Mouse (Mus musculus): Measurements from ENCODE around the gene Uqcr11. TPM values are rescaled to one million over a fixed set of nuclear protein-coding genes. Genes with fewer than 3 reads are reported as not detected.

Uqcr11 gene
- polyA plus RNA-seq (2012; rRNA removed) = 745 and 942 TPM in 2 replicates

GRCm38 (mm10) chr10:80406684-80407501, at the start of gene Uqcr11:
Gene Uqcr11, minus strand, starts transcription at chr10:80406830.

DNA sequence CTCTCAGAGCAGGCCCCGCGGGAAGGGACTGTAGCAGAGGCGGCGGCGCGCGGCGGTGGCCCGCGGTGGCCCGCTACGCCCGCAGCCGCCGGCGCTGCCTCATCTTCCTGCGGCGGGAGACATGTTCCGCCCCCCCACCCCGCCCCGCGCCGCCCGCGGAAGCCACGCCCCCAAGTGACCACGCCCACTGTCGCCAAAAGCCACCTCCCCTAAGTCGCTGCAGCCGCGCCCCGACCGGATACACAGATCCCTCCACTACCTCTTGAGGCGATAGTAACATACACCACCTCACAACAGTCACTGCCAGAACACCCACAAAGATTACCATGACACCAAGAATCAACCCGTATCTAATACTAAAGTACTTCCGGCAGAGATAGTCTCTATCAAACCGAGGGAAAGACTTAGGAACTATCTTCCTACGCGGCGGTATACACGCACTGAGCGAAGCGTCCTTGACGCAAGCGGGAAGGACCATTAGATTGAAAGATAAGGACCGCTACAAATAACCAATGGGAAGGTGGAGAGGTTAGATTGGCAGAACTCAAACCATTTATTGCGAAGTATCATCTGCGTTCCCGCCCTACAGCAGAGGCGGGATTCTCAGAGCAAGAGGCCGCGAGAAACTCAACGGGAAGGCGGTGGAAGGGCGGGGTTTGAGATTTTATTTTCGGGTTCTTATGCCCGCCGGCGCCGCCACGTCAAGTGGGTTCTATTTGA, 27.0 kb upstream of the Uqcr11 start, which contains the start of gene Tcf3:
Gene Tcf3, minus strand, starts transcription at position 135 of the 720 bp plus-strand sequence.

DNA sequence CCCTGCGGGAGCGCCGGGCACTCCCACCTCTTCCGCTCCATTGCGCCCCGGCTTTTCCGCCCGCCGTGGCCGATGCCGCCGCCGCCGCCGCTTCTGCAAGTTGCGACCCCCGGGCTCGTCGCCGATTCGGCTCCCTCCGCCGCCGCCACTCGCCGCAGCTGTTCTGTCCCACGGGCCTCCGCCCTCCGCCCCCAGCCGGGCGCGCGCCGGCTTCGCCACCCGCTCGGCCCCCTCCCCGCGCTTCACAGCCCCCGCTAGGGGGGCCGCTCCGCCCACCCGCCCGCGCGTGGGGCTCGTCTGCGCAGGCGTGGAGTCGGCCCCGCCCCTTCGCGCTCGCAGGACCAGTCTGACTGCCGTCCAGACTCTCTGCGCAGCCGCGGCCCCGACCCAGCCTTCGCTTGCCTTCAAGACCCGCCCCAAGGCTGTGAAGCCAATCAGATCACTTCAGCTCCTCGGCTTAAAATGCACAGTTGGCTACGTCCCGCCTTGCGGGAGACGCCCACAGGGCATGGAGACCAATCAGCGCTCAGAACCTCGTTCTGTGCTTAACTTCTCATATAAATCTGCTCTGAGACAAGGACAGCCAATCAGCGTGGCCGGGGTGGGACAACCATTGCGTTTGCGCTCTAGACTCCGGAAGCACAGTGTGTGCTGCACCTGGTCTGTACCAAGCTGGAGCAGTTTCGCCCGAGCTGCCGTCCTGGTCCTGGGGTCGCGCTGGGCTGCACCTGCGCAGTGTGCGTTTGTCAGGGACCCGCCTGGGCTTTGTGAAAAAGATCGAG, 7.2 kb downstream of the Uqcr11 start, which contains the start of gene Mbd3:
Gene Mbd3, minus strand, starts transcription at position 360 of the 782 bp plus-strand sequence.

DNA sequence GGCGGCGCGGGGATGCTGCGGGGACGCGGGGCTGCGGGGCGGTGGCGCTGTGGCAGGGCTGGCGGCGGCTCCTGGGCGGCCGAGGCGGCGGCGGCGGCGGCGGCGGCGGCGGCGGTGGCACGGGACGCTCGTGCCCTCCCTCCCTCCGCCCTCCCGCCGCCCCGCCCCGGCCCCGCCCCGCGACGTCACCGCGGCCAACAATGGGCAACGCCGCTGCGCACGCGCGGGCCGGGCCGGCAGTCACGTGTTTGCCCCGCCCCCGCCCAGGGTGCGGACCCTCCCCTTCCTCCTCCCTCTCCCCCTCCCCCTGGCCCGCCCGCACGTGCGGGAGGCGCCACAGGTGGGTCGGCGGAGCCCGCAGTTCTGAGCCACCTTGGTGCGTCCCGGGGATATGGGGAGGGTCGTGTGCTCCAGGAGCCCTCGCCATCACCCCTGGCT, 19.1 kb downstream of the Uqcr11 start, which contains the start of gene Mex3d:
Gene Mex3d, minus strand, starts transcription at position 138 of the 438 bp plus-strand sequence.

DNA sequence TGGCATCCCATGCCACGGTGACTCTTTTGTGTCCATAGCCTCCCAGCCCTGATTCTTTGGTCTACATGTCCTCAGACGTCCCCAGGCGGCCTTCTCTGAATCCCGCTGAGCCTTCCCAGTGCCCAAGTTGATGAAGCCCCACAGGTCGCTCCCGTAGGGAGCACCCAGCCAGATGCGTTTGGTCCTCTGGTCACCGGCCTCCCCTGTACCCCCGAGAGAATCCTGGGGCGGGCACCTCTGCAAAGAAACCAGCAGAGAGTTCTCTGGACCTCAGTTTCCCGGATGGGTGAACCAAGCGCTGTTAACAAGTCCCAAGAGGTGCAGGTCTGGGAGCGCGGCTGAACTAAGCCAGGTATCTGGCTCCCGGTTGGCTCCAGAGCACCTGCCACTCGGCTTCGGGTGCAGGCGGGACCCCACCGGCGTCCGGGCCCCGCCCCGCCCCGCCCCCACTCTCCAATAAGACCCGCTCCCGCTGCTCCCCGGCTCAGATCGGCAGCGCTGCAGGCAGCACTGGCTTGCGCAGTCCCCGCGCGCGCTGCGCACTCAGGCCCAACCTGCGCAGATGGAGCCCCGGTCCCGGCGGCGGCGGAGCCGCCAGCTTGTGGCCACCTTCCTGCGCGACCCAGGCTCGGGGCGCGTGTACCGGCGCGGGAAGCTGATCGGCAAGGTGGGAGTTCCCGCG, 50.5 kb downstream of the Uqcr11 start, which contains the start of gene Plk5:
Gene Plk5, plus strand, starts transcription at position 459 of the 682 bp plus-strand sequence.

Other genes with a start within 250 kb of the Uqcr11 start
- 393 and 405 TPM in 2 replicates for gene Cirbp, start 240.8 kb downstream of the Uqcr11 start, polyA plus RNA-seq (2012; rRNA removed)
- 14.0 and 17.9 TPM in 2 replicates for gene 1600002K03Rik, start 233.9 kb downstream of the Uqcr11 start, polyA plus RNA-seq (2012; rRNA removed)
- gene Efna2, start 227.3 kb downstream of the Uqcr11 start, polyA plus RNA-seq (2012; rRNA removed) = 39.2 and 42.5 TPM in 2 replicates
- 51.1 and 52.1 TPM in 2 replicates for gene Mum1, start 180.4 kb downstream of the Uqcr11 start, polyA plus RNA-seq (2012; rRNA removed)
- gene Ndufs7, start 157.7 kb downstream of the Uqcr11 start, polyA plus RNA-seq (2012; rRNA removed) = 302 and 305 TPM in 2 replicates
- gene Gamt, start 145.8 kb downstream of the Uqcr11 start, polyA plus RNA-seq (2012; rRNA removed) = 18.8 and 24.7 TPM in 2 replicates
- 128 and 136 TPM in 2 replicates for gene Dazap1, start 145.3 kb downstream of the Uqcr11 start, polyA plus RNA-seq (2012; rRNA removed)
- 2,373 and 2,399 TPM in 2 replicates for gene Rps15, start 114.4 kb downstream of the Uqcr11 start, polyA plus RNA-seq (2012; rRNA removed)
- gene Apc2, start 110.9 kb downstream of the Uqcr11 start, polyA plus RNA-seq (2012; rRNA removed) = 140 and 172 TPM in 2 replicates
- 25.8 and 26.3 TPM in 2 replicates for gene 2310011J03Rik, start 86.3 kb downstream of the Uqcr11 start, polyA plus RNA-seq (2012; rRNA removed)
- gene Pcsk4, start 77.3 kb downstream of the Uqcr11 start, polyA plus RNA-seq (2012; rRNA removed) = 10.6 and 10.7 TPM in 2 replicates
- 3.1 and 3.2 TPM in 2 replicates for gene Reep6, start 76.9 kb downstream of the Uqcr11 start, polyA plus RNA-seq (2012; rRNA removed)
- gene Adamtsl5, start 58.4 kb downstream of the Uqcr11 start, polyA plus RNA-seq (2012; rRNA removed) = 1.2 and 2.2 TPM in 2 replicates
- gene Plk5, start 50.4 kb downstream of the Uqcr11 start, polyA plus RNA-seq (2012; rRNA removed) = 14.5 and 15.1 TPM in 2 replicates
- gene Mex3d, start 19.2 kb downstream of the Uqcr11 start, polyA plus RNA-seq (2012; rRNA removed) = 72.2 and 76.7 TPM in 2 replicates
- 199 and 209 TPM in 2 replicates for gene Mbd3, start 7.3 kb downstream of the Uqcr11 start, polyA plus RNA-seq (2012; rRNA removed)
- 60.4 and 61.6 TPM in 2 replicates for gene Tcf3, start 26.8 kb upstream of the Uqcr11 start, polyA plus RNA-seq (2012; rRNA removed)
- gene Onecut3, start 88.0 kb upstream of the Uqcr11 start, polyA plus RNA-seq (2012; rRNA removed) = 1.8 and 1.9 TPM in 2 replicates
- gene Atp8b3, start 132.3 kb upstream of the Uqcr11 start, polyA plus RNA-seq (2012; rRNA removed) = 0.56 TPM in 2 replicates
- 35.8 and 43.3 TPM in 2 replicates for gene Rexo1, start 154.7 kb upstream of the Uqcr11 start, polyA plus RNA-seq (2012; rRNA removed)
- gene Klf16, start 170.5 kb upstream of the Uqcr11 start, polyA plus RNA-seq (2012; rRNA removed) = 16.9 and 17.9 TPM in 2 replicates
- 158 and 169 TPM in 2 replicates for gene Abhd17a, start 183.5 kb upstream of the Uqcr11 start, polyA plus RNA-seq (2012; rRNA removed)
- gene Scamp4, start 196.0 kb upstream of the Uqcr11 start, polyA plus RNA-seq (2012; rRNA removed) = 48.0 and 52.2 TPM in 2 replicates
- 7.8 and 8.9 TPM in 2 replicates for gene Adat3, start 196.1 kb upstream of the Uqcr11 start, polyA plus RNA-seq (2012; rRNA removed)
- gene Gm49322, start 199.2 kb upstream of the Uqcr11 start, polyA plus RNA-seq (2012; rRNA removed) = 3.7 and 4.2 TPM in 2 replicates
- 179 and 190 TPM in 2 replicates for gene Csnk1g2, start 216.0 kb upstream of the Uqcr11 start, polyA plus RNA-seq (2012; rRNA removed)

Measured in central nervous system, embryonic 18 days (tissue).